Mouse (Mus musculus): Measurements from ENCODE around the gene Ppm1m.

DNA sequence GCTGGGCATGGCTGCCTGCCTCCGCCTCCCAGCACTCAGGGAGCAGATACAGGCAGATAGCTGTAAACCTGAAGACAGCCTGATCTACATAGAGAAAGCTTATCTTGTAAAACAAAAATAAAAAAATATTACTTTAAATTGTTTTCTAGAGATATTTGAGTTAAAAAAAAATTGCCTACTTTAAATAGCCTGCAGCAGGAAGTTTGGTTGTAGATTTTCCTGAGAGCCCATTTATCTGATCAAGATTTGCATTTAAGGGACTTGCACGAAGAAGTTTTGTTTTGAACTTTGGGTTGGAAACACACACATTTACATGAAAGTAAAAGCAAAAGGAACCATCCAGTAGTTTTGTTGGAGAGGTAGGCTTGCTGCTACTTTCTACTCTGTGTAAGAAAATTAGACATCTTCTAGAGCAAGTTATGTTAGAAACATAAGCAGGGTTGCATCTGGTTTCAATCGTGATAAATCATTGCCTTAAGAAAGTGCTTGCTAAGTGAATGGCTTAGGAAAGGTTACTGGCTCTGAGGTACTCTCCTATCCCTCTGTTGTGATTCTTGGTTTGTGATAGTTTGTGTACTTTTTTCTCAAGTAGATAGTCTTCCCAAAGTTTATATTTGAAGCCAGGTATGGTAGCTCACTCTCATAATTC lies 23.9 kb downstream of the Ppm1m start:
- TF ChIP-seq CTCF (IDR thresholded peaks at IDR 0.05; ENCODE audit: borderline replicate concordance, insufficient read depth, low read length) (no peak), POLR2A (IDR thresholded peaks at IDR 0.05; ENCODE audit: low read depth, low read length) (no peak)
